Mouse (Mus musculus): ENCODE data around the gene Ticam1. TPM values are rescaled to one million over a fixed set of nuclear protein-coding genes. Genes with fewer than 3 reads are reported as not detected.

The Ticam1 gene
- polyA plus RNA-seq (2014; fragmentation: Illumina TruSeq; extraction: RNeasy Lipid Tissue Mini Kit (QIAGEN cat#74804); ENCODE audit: low read depth, low replicate concordance), result 6.8 TPM

DNA sequence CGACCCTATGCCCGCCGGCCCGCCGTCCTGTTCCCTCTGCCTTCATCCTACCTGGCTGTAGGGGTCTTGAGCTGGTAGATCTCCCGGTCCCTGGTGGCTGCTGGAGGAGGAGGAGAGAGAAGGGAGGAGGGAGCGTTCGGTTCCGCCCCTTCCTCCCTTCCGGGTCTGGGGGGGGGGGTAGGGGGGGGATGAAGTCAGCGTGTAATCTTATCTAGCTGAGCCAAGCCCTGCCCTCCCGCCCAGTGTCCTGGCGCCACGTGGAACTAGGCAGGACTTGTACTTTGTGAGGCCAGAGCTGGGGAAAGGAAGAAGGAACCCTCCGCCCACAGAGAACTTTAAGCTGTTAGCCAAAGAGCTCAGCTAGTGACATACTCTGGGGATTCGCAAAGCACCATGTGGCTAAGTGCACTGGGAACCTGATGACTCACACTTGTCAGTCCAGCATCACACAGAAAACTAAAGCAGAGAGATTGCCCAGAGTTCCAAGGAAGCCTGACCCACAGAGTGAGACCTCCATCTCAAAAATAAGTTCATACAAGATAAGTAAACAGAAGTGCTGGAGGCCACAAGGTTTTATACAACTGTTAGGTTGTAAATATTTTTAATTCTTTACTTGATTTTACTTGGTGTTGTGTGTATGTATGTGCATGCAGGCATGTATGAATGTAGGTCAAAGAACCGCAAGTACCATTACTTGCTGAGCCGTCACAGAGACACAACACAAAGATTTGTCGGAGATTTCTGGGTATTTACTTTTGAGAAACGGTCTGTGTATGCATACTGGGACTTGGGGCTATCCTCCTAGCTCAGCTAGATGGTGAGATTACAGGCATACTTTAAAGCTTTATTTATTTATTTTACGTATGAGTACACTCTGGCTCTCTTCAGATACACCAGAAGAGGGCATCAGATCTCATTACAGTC, at the start of gene Ticam1:
Ticam1 (minus strand) TSS at position 144 of the 924 bp plus-strand sequence.

DNA sequence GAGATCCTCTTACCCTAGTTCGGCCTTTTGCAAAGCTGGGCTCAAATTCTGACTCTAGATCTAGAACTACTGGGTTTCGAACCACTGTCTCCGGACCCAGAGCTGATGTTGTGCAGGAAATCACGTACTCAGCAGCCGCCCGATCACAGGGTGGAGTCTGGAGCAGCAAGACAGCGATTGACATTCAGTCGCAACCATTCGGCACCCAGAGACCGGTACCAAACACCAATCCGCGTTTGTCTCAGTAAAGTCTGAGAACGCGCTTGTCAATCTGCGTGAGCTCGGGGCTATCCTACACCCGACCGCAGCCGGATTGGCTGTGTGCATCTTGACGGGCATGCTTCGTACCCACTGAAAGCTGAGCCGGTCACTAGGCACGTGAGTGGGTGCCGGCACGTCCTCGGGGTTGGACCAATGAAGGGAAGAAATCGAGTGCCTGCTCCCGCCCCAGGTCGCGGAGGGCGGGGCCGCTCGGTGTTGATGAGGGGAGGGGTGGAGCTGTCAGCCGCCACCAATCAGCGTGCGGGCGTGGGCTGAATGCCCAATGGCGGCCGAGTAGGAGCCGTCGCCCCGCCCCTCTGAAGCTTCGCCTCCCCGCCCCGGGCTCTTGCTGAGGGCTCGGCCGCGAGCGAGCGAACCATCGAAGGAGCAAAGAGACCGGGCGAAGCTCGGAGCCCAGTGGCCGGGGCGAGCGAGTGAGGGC, 49.0 kb upstream of the Ticam1 start, which contains the start of gene Kdm4b:
Kdm4b (plus strand) TSS at position 613 of the 703 bp plus-strand sequence.

DNA sequence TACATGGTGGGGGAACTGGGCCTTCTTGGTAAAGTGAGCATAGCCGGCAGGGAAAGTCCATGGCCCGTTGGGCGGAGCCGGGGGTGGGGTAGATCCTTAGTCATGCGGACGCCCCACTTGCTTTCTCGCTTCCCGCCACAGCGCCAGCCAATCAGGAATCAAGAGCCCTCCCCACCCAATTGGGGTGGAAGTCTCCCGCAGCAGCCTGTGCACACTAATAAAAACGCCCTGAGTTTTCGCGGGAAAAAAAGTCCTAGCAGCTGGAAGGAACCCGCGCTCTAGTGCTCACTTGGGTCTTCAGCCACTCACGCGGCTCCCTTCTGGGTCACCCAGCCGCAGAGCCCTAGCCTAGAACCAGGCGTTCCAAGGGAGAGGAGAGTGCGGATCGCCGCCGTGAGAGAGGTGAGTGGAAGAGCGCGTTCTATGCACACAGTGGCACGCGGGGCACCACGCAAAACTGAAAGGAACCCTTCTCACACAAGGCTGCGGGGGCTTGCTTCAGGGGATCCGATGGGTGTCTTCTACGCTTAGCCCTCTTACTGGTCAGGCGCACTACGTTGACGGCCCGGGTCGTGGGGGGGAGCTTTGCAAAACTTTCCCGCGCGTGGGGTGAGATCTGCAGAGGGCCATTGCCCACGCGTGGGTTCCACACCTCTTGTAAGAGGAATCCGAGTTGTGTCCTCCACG, 26.7 kb upstream of the Ticam1 start, which contains the start of gene Uhrf1:
Uhrf1 (plus strand) TSS at position 162 of the 687 bp plus-strand sequence.

DNA sequence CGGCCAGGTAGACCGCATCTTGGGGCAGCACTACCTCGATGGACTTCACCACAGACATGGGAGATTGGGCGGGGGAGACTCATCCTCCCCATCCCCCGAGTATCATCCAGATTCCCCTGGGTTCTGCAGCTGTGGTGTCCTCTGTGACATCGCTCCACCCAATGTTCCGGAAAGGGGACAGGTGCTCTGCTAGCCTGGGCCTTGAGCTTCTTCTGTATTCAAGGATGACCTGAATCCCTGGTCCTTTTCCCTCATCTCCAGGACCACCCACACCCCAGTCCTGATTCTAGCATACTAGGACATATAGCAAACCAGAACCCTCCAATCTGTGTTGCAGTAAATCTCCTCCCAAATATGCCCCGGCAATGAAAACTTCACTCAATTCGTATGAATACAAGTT, 23.6 kb upstream of the Ticam1 start, which contains the start of gene Arrdc5:
Arrdc5 (minus strand) TSS at position 101 of the 400 bp plus-strand sequence.

DNA sequence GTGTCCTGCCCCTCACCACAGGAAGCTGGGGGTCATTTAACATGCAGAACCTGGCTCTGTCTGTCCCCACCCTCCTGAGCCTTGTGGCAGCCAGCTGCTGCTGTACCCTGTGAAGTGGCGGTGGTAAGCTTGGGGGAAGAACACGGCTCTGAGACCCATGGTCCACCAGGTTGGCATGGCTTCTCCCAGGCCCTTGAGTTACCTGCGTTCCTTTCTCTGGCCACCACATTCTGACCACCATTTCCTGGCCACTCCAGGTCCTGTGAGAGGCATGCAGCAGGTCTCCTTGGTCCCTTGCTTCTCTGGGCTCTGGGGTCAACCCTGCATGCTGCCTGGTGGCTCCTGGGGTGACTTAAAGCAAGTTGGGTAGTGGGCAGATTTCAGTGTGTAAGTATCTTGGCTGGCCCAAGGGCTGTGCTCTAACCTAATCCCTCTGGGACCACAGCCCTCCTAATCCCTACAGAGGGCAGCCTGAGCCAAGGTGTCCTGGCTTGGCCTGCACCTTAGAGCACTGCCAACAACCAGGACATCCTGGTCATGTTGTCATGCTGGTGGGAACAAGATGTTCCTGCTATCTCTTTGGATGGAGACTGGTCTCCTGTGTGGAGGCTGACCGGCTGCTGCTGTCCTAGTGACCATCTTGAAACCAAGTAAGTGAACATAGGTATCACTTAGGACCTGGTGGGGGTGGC, 16.1 kb upstream of the Ticam1 start, which contains the start of gene Plin3:
Plin3 (minus strand) TSS at position 343 of the 692 bp plus-strand sequence.

DNA sequence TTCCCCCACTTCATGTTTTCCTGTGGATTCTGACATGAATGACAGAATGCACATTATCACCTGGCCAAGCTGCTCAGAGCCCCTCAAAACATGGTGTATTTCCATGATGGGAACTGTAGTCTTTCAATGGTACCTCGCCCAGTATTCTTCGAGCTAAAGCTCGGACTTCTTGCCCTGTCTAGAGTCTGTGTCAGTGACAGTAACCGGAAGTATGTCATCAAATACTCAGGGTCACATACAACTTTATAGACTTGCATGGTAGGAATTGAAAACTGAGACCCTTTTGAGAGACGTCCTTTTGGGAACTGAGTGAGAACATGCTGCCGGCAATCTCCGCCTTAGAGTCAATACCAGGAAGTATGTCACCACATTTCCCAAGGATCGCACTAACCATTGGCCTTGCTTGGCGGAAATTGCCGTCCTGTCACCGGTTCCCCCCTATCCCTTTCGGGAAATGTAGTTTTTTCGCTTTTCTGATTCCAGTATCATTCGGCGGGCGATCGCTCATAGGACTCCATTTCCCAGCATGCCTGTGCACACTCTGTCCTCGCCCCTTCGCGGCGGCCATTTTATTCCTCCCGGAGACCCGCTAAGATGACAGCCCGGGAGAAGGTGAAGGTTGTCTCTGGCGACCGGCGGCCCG, 20.2 kb downstream of the Ticam1 start, which contains the start of gene Fem1a:
Fem1a (plus strand) TSS at position 572 of the 643 bp plus-strand sequence.

Other genes with a start within 250 kb of the Ticam1 start
- gene Sh3gl1, start 240.2 kb downstream of the Ticam1 start, polyA plus RNA-seq (2014; fragmentation: Illumina TruSeq; extraction: RNeasy Lipid Tissue Mini Kit (QIAGEN cat#74804); ENCODE audit: low read depth, low replicate concordance), result 17.7 TPM
- 0.94 TPM for gene Chaf1a, start 236.3 kb downstream of the Ticam1 start, polyA plus RNA-seq (2014; fragmentation: Illumina TruSeq; extraction: RNeasy Lipid Tissue Mini Kit (QIAGEN cat#74804); ENCODE audit: low read depth, low replicate concordance)
- 62.5 TPM for gene Ubxn6, start 201.8 kb downstream of the Ticam1 start, polyA plus RNA-seq (2014; fragmentation: Illumina TruSeq; extraction: RNeasy Lipid Tissue Mini Kit (QIAGEN cat#74804); ENCODE audit: low read depth, low replicate concordance)
- gene Hdgfl2, start 197.2 kb downstream of the Ticam1 start, polyA plus RNA-seq (2014; fragmentation: Illumina TruSeq; extraction: RNeasy Lipid Tissue Mini Kit (QIAGEN cat#74804); ENCODE audit: low read depth, low replicate concordance), result 54.3 TPM
- 155 TPM for gene Plin4, start 167.0 kb downstream of the Ticam1 start, polyA plus RNA-seq (2014; fragmentation: Illumina TruSeq; extraction: RNeasy Lipid Tissue Mini Kit (QIAGEN cat#74804); ENCODE audit: low read depth, low replicate concordance)
- gene Plin5, start 159.2 kb downstream of the Ticam1 start, polyA plus RNA-seq (2014; fragmentation: Illumina TruSeq; extraction: RNeasy Lipid Tissue Mini Kit (QIAGEN cat#74804); ENCODE audit: low read depth, low replicate concordance), result 129 TPM
- gene Lrg1, start 154.8 kb downstream of the Ticam1 start, polyA plus RNA-seq (2014; fragmentation: Illumina TruSeq; extraction: RNeasy Lipid Tissue Mini Kit (QIAGEN cat#74804); ENCODE audit: low read depth, low replicate concordance), result 41.9 TPM
- gene Sema6b, start 136.4 kb downstream of the Ticam1 start, polyA plus RNA-seq (2014; fragmentation: Illumina TruSeq; extraction: RNeasy Lipid Tissue Mini Kit (QIAGEN cat#74804); ENCODE audit: low read depth, low replicate concordance), result 5.3 TPM
- 1.0 TPM for gene Tnfaip8l1, start 114.3 kb downstream of the Ticam1 start, polyA plus RNA-seq (2014; fragmentation: Illumina TruSeq; extraction: RNeasy Lipid Tissue Mini Kit (QIAGEN cat#74804); ENCODE audit: low read depth, low replicate concordance)
- 29.3 TPM for gene Mydgf, start 92.9 kb downstream of the Ticam1 start, polyA plus RNA-seq (2014; fragmentation: Illumina TruSeq; extraction: RNeasy Lipid Tissue Mini Kit (QIAGEN cat#74804); ENCODE audit: low read depth, low replicate concordance)
- gene Dpp9, start 57.9 kb downstream of the Ticam1 start, polyA plus RNA-seq (2014; fragmentation: Illumina TruSeq; extraction: RNeasy Lipid Tissue Mini Kit (QIAGEN cat#74804); ENCODE audit: low read depth, low replicate concordance), result 33.3 TPM
- 87.5 TPM for gene Fem1a, start 20.0 kb downstream of the Ticam1 start, polyA plus RNA-seq (2014; fragmentation: Illumina TruSeq; extraction: RNeasy Lipid Tissue Mini Kit (QIAGEN cat#74804); ENCODE audit: low read depth, low replicate concordance)
- gene Plin3, start 16.1 kb upstream of the Ticam1 start, polyA plus RNA-seq (2014; fragmentation: Illumina TruSeq; extraction: RNeasy Lipid Tissue Mini Kit (QIAGEN cat#74804); ENCODE audit: low read depth, low replicate concordance), result 98.2 TPM
- gene Arrdc5, start 23.5 kb upstream of the Ticam1 start, polyA plus RNA-seq (2014; fragmentation: Illumina TruSeq; extraction: RNeasy Lipid Tissue Mini Kit (QIAGEN cat#74804); ENCODE audit: low read depth, low replicate concordance), result not detected
- 0.84 TPM for gene Uhrf1, start 26.5 kb upstream of the Ticam1 start, polyA plus RNA-seq (2014; fragmentation: Illumina TruSeq; extraction: RNeasy Lipid Tissue Mini Kit (QIAGEN cat#74804); ENCODE audit: low read depth, low replicate concordance)
- gene Kdm4b, start 49.3 kb upstream of the Ticam1 start, polyA plus RNA-seq (2014; fragmentation: Illumina TruSeq; extraction: RNeasy Lipid Tissue Mini Kit (QIAGEN cat#74804); ENCODE audit: low read depth, low replicate concordance), result 21.0 TPM
- gene Ptprs, start 199.7 kb upstream of the Ticam1 start, polyA plus RNA-seq (2014; fragmentation: Illumina TruSeq; extraction: RNeasy Lipid Tissue Mini Kit (QIAGEN cat#74804); ENCODE audit: low read depth, low replicate concordance), result 46.2 TPM
- not detected for gene Znrf4, start 235.6 kb upstream of the Ticam1 start, polyA plus RNA-seq (2014; fragmentation: Illumina TruSeq; extraction: RNeasy Lipid Tissue Mini Kit (QIAGEN cat#74804); ENCODE audit: low read depth, low replicate concordance)